Mouse (Mus musculus): ENCODE measurements around the gene Coq8b. TPM values are rescaled to one million over a fixed set of nuclear protein-coding genes. Genes with fewer than 3 reads are reported as not detected.

The Coq8b gene
- total and polyA plus RNA-seq, 2 experiments = 11.9 to 35.2 TPM

GRCm38 (mm10) chr7:27203730-27204449 is 28.9 kb upstream of the Coq8b start:
- Histone ChIP-seq H3K9ac (ENCODE audit: low read depth, low read length) (no peak overlapping the region), H3K79me2 (ENCODE audit: control insufficient read depth, insufficient read depth, low read length) (no peaks in the 10 kb centered on the region), H3K4me1 (ENCODE audit: control insufficient read depth, insufficient read depth, low read length) (no peaks in the 10 kb centered on the region), H3K36me3 (ENCODE audit: control insufficient read depth, insufficient read depth, low read length) (peaks cover 16% of the 10 kb centered on the region), H3K27me3 (ENCODE audit: control insufficient read depth, insufficient read depth, low read length) (no peaks in the 10 kb centered on the region), H3K4me3 (ENCODE audit: insufficient read depth, low read depth, low read length) (no peak overlapping the region), H3K27ac (replicated peaks; ENCODE audit: insufficient read depth, low read depth, low read length) (no peak overlapping the region)
- TF ChIP-seq POLR2A (IDR thresholded peaks at IDR 0.05; ENCODE audit: extremely low read depth, insufficient read depth, low read length) = no peak
- TF ChIP-seq CTCF (IDR thresholded peaks at IDR 0.05; ENCODE audit: low read depth, low read length) = no peak
- DNase-seq (ENCODE audit: extremely low read depth, low read depth, low spot score) = no peak
- WGBS = 87% methylated on average over 8 of the region's 8 CpGs

GRCm38 (mm10) chr7:27212626-27213025 is 20.2 kb upstream of the Coq8b start:
- Histone ChIP-seq H3K9ac (ENCODE audit: low read depth, low read length) (no peak overlapping the region), H3K4me1 (ENCODE audit: control insufficient read depth, insufficient read depth, low read length) (no peaks in the 10 kb centered on the region), H3K27me3 (ENCODE audit: control insufficient read depth, insufficient read depth, low read length) (no peaks in the 10 kb centered on the region), H3K27ac (replicated peaks; ENCODE audit: insufficient read depth, low read depth, low read length) (no peak overlapping the region), H3K4me3 (ENCODE audit: insufficient read depth, low read depth, low read length) (no peak overlapping the region), H3K79me2 (ENCODE audit: control insufficient read depth, insufficient read depth, low read length) (no peaks in the 10 kb centered on the region), H3K36me3 (ENCODE audit: control insufficient read depth, insufficient read depth, low read length) (peaks cover 23% of the 10 kb centered on the region)
- no peak for TF ChIP-seq POLR2A (IDR thresholded peaks at IDR 0.05; ENCODE audit: extremely low read depth, insufficient read depth, low read length)
- no peak for TF ChIP-seq CTCF (IDR thresholded peaks at IDR 0.05; ENCODE audit: low read depth, low read length)
- no peak for DNase-seq (ENCODE audit: extremely low read depth, low read depth, low spot score)
- WGBS = 91% methylated on average over 2 of the region's 2 CpGs

GRCm38 (mm10) chr7:27218586-27218985 is 14.2 kb upstream of the Coq8b start:
- WGBS = 72% methylated on average over 7 of the region's 7 CpGs
- TF ChIP-seq CTCF (IDR thresholded peaks at IDR 0.05; ENCODE audit: low read depth, low read length) (no peak), POLR2A (IDR thresholded peaks at IDR 0.05; ENCODE audit: extremely low read depth, insufficient read depth, low read length) (no peak)
- H3K4me3 ChIP-seq (ENCODE audit: insufficient read depth, low read depth, low read length) = no peak overlapping the region
- no peak overlapping the region for H3K27ac ChIP-seq (replicated peaks; ENCODE audit: insufficient read depth, low read depth, low read length)
- H3K9ac ChIP-seq (ENCODE audit: low read depth, low read length) = no peak overlapping the region
- H3K79me2 ChIP-seq (ENCODE audit: control insufficient read depth, insufficient read depth, low read length) = peaks cover 5% of the 10 kb centered on the region; the same call in 1 of the 2 replicates
- DNase-seq (ENCODE audit: extremely low read depth, low read depth, low spot score) = no peak
- no peaks in the 10 kb centered on the region for H3K27me3 ChIP-seq (ENCODE audit: control insufficient read depth, insufficient read depth, low read length)
- peaks cover 20% of the 10 kb centered on the region for H3K36me3 ChIP-seq (ENCODE audit: control insufficient read depth, insufficient read depth, low read length)
- H3K4me1 ChIP-seq (ENCODE audit: control insufficient read depth, insufficient read depth, low read length) = peaks cover 5% of the 10 kb centered on the region; the same call in 1 of the 2 replicates

GRCm38 (mm10) chr7:27219937-27220336 is 12.9 kb upstream of the Coq8b start:
- H3K36me3 ChIP-seq (ENCODE audit: control insufficient read depth, insufficient read depth, low read length) = peaks cover 13% of the 10 kb centered on the region
- H3K4me3 ChIP-seq (ENCODE audit: insufficient read depth, low read depth, low read length) = no peak overlapping the region
- H3K27ac ChIP-seq (replicated peaks; ENCODE audit: insufficient read depth, low read depth, low read length) = no peak overlapping the region
- TF ChIP-seq CTCF (IDR thresholded peaks at IDR 0.05; ENCODE audit: low read depth, low read length) (no peak), POLR2A (IDR thresholded peaks at IDR 0.05; ENCODE audit: extremely low read depth, insufficient read depth, low read length) (no peak)
- 28% methylated on average over 11 of the region's 11 CpGs for WGBS
- H3K27me3 ChIP-seq (ENCODE audit: control insufficient read depth, insufficient read depth, low read length) = no peaks in the 10 kb centered on the region
- peaks cover 9% of the 10 kb centered on the region; the same call in 1 of the 2 replicates for H3K4me1 ChIP-seq (ENCODE audit: control insufficient read depth, insufficient read depth, low read length)
- H3K79me2 ChIP-seq (ENCODE audit: control insufficient read depth, insufficient read depth, low read length) = peaks cover 15% of the 10 kb centered on the region
- H3K9ac ChIP-seq (ENCODE audit: low read depth, low read length) = no peak overlapping the region
- DNase-seq (ENCODE audit: extremely low read depth, low read depth, low spot score) = peak; percentile 68

- Histone ChIP-seq H3K79me2 (ENCODE audit: control insufficient read depth, insufficient read depth, low read length) (peaks cover 30% of the 10 kb centered on the region), H3K27ac (replicated peaks; ENCODE audit: insufficient read depth, low read depth, low read length) (no peak overlapping the region), H3K4me1 (ENCODE audit: control insufficient read depth, insufficient read depth, low read length) (peaks cover 21% of the 10 kb centered on the region), H3K36me3 (ENCODE audit: control insufficient read depth, insufficient read depth, low read length) (peaks cover 4% of the 10 kb centered on the region), H3K9ac (ENCODE audit: low read depth, low read length) (no peak overlapping the region), H3K27me3 (ENCODE audit: control insufficient read depth, insufficient read depth, low read length) (no peaks in the 10 kb centered on the region), H3K4me3 (ENCODE audit: insufficient read depth, low read depth, low read length) (no peak overlapping the region)
- 75% methylated on average over 6 of the region's 6 CpGs for WGBS
- no peak for DNase-seq (ENCODE audit: extremely low read depth, low read depth, low spot score)
- TF ChIP-seq POLR2A (IDR thresholded peaks at IDR 0.05; ENCODE audit: extremely low read depth, insufficient read depth, low read length) = no peak
- no peak for TF ChIP-seq CTCF (IDR thresholded peaks at IDR 0.05; ENCODE audit: low read depth, low read length)
Observed at GRCm38 (mm10) chr7:27221939-27222338, 10.9 kb upstream of the Coq8b start.

GRCm38 (mm10) chr7:27222538-27222937 is 10.3 kb upstream of the Coq8b start:
- H3K27me3 ChIP-seq (ENCODE audit: control insufficient read depth, insufficient read depth, low read length) = no peaks in the 10 kb centered on the region
- H3K27ac ChIP-seq (replicated peaks; ENCODE audit: insufficient read depth, low read depth, low read length) = no peak overlapping the region
- H3K4me1 ChIP-seq (ENCODE audit: control insufficient read depth, insufficient read depth, low read length) = peaks cover 27% of the 10 kb centered on the region
- TF ChIP-seq CTCF (IDR thresholded peaks at IDR 0.05; ENCODE audit: low read depth, low read length) (no peak), POLR2A (IDR thresholded peaks at IDR 0.05; ENCODE audit: extremely low read depth, insufficient read depth, low read length) (no peak)
- no peak overlapping the region for H3K9ac ChIP-seq (ENCODE audit: low read depth, low read length)
- WGBS = 82% methylated on average over 1 of the region's 1 CpGs
- no peak for DNase-seq (ENCODE audit: extremely low read depth, low read depth, low spot score)
- H3K36me3 ChIP-seq (ENCODE audit: control insufficient read depth, insufficient read depth, low read length) = peaks cover 4% of the 10 kb centered on the region
- H3K79me2 ChIP-seq (ENCODE audit: control insufficient read depth, insufficient read depth, low read length) = peaks cover 36% of the 10 kb centered on the region
- H3K4me3 ChIP-seq (ENCODE audit: insufficient read depth, low read depth, low read length) = no peak overlapping the region

All from liver, adult 2 months (tissue).